Mouse (Mus musculus) C2C12 (cell line): Measurements from ENCODE around the gene Cacna2d3.

ENCODE experiments used
- CTCF ChIP-seq: IDR thresholded peaks from one replicate; pipeline ENCODE4 v1.5.1; 2011; ENCODE audit not compliant: control insufficient read depth, insufficient read depth, insufficient read length
- MAX ChIP-seq: IDR thresholded peaks from one replicate; pipeline ENCODE4 v1.6.1; 2011; ENCODE audit warnings: mild to moderate bottlenecking, control low read depth

DNA sequence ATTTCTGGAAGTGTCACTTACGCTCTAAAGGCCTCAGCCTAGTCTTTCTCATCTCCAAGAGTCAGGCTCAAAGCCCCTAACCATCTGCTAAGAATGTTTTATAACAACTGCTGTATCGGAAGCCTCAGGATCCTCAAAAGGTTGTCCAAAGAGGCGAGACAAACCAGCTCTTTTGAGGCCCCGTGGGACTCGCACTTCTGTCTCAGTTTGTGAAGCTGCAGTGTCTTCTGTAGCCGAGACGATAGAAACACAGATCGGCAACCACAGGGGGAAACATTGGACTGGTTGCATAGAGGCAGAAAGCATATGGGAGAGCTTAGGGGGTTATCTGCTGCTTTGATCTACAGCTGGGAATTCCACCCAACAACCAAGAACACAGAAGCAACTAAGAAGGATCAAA is 327.9 kb downstream of the Cacna2d3 start:
- TF ChIP-seq MAX, result no peak
- no peak for TF ChIP-seq CTCF
